Mouse (Mus musculus) ovary, postnatal 10 days (tissue): ENCODE data around the gene Cpn2.
A peak's percentile ranks its signal among the peaks of the same experiment; 100 is the strongest.

Experiments used
- DNase-seq: peaks from one replicate; pipeline ENCODE4 v3.0.0; 2022; ENCODE audit warnings: low spot score

Cpn2 gene

DNA sequence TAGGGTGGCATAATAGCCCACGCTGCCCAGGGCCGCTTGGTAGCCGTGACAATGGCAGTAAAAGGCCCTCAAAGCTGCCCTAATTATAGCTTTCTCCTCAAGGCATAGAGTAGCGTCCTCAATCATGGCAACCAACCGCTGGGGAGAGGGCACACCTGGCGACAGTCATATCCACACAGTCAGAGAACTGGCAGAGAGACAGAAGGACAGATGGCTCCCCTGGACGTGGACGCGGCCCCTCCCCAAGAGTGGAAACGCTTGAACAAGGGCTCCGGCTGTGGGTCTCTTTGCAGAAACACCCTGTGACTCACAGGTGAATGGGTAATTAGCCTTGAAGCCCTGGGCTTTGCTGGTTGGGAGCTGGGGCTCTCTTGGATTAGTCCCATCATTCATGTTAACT, 11.1 kb upstream of the Cpn2 start:
- DNase-seq = no peak

DNA sequence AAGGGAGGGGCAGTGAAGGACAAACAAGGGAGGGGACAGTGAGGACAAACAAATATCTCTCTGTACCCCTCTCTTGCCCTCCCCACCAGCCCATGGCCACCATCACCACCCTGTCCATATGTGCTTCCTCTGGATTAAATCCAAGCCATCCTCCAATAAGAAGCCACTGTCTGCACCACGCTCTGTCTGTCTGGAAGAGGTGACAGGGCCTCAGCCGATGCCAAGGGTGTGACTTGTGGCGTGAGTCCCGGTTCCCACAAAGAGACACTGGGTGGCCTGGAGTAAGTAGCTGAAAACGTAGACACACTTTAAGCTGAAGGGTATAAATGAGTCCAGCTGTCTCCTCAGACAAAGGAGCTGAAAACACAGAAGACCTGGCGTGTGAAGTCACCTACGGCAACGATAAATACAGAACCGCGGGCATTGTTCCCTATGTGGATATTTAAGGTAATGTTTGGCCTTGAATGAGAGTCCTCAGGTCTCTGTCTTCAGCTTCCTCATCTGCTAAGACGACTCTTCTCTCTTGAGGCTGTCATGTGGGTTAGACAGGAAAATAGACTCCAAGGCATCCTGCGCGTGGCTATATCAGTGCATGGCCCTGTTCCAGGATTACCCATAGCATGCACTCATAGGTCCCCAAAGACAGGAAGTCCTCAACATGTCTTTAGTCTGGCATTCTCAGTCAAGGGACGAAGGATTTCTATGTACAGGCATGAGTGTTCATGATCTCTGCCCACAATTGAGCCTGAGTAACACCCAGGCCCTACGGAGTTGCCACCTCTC, 8.4 kb upstream of the Cpn2 start:
- no peak for DNase-seq

DNA sequence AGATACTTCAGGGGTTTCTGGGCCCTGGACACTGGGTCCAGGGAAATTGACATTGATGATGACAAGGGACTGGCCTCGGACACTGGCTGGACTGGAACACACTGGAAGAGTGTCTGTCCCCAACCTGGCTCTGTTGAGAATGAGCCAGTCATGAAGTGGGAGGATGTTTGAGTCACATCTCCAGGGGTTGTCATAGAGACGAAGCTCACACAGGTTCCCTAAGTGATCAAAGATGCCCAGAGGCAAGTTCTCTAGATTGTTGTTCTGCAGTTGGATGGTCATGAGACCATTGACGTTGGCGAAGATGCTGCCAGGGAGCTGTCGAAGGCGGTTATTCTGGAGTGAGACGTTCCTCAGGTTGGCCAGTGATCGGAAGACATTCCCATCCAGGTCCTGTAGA, 5.8 kb upstream of the Cpn2 start:
- DNase-seq = no peak

DNA sequence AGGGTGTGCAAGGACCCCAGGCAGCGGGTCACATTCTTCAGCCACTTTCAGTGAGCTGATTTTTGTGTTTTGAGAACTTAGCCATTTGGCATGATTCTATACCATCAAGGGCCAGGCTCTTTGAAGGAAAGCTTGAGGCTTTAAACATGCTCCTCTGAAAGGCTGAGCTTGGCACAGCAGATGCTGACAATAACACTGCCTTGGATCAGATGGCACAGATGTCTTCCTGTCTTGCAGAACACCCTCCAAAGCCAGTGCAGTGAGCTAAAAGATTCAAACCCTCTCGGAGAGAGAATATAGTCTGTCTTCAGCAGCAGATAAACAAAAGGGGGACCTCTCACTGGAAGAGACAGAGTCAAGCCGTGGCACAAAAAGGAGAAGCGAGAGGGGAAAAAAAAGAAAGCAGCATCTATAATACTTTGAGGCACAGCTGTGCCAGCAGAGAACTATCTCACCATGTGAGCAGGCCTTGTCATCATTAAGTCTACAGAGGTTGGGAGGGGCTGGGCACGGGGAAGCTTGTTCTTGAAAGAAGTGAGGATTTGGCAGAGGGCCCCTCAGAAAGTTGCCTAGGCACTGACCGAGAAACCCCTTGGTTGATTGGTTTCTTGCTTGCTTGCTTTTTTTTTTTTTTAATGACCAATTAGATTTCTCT, 4.8 kb upstream of the Cpn2 start:
- no peak for DNase-seq

DNA sequence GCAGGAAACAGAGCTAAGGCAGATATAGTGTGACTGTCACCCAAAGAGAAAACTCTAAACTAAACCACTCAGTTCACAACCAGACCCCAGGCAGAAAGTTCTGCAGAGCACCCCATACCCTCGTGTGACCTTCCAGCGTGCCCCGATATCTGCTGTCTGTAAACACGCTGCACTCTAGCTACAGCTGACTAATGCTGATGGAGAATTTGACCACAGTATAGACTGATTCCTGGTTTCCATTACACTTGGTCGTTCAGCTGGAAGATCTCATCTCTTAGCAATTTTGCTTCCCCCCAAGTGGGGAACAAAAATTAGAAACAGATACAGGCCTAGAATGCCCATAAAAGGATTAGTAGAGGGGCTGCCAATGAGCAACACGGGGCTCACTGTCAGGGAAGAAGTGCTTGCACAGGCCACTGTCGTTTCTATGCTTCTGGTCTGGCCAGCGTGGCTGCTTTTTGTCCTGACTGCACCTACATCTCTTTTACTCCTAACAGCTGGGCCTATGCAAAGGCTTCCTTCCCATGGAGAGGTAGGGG, 4.0 kb upstream of the Cpn2 start:
- DNase-seq = no peak

DNA sequence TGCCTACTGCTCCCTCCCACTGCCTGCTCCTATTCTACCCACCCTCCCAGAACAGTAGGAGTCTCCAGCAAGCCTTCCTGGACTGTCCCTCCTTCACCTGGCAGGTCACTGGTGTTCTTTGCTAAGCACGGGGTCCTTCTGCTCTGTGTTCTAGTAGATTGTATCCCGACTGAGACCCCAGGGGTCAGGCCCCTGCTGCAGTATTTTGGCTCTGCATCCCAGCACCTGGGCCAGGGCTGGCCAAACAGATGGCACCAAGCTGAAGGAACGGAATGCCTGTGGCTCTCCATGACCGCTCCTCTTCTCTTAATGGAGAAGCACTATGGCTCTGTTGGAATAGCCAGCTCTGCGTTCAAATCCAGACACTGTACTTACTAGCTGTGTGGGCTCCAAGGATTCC, 738 bp downstream of the Cpn2 start:
- DNase-seq = no peak

DNA sequence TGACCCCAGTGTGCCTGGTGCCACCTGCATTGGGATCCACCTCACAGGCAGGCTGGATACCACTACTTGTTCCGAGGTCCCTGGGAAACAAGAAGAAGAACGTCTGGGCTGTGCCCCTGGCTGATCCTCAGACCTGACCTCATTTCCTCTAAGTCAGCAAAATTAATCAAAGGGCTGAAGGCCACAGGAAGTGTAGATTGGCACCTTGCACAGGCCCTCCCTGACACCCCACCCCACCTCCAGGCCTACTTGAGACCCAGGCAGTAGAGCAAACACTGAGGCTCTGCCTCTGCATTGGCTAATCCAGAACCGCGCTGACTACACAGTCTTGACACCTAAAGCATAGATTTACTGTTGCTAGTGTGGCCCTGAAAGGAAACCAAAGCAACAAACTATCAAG, 1.7 kb downstream of the Cpn2 start:
- no peak for DNase-seq

DNA sequence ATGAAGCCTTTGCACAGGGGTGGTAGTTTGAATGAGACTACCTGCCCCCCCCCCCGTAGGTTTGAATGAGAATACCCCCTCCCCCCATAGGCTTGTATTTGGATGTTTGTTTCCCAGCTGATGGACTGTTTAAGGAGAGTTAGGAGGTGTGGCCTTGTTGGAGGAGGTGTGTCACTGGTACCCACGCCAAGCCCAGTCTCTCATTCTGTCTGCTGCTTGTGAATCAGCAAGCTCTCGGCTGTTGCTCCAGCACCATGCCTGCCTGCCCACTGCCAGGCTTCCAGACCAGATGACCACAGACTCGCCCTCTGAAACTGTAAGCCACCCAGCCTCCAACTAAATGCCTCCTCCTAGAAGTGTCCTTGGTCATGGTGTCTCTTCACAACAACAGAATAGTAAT, 4.1 kb downstream of the Cpn2 start:
- no peak for DNase-seq

DNA sequence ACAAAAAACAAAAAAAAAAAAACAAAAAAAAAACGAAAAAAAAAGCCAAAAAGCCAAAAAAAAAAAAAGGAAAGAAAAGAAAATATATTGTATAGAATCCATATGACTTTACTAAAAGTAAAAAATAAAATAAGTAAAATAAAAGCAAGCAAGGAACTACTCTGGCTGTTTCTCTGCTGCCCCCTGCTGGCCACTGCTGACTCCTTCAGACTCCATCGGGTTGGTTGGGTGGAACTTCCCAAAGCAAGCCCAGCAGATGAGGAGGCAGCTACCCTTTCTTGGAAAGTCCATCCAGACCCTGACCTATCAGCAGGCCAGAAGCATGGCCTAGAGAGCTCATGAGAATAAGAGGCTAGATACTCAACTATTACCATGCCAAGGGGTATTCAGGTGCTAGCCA, 4.6 kb downstream of the Cpn2 start:
- no peak for DNase-seq

DNA sequence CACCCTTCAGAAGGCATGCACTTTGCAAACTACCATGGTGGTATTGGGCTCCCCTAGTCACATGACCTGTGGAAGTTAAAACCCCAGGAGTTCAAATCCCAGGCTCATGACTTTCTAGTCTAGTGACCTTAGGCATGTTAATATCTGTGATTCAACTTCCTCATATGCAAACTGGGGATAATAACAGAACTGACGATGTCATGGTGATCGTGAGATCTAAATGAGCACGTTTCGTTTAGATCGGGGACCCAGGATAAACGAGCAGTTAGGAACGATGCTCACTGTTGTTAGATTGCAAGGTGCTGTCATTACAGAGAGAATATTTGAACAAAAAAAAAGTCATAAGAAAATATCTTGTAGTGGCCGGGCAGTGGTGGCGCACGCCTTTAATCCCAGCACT, 5.1 kb downstream of the Cpn2 start:
- DNase-seq = no peak

DNA sequence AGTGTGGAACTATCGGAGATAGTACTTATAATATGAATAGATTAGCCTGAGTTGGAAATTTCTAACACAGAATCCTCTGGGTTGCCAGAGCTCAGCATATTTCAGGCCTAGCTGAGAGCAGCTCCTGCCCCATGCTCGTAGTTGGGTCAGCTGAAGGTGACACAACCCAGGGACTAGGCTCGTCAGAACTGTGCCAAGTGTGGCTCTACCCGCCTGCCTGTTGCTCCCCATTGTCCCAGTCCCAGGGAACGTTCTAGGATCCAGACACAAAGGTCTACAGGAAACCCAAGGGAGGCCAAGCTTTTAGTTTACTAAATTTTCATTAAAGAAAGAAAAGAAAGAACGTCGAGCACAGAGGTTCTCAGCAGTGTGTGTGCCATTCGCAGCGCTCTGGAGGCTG, 6.0 kb downstream of the Cpn2 start:
- no peak for DNase-seq

DNA sequence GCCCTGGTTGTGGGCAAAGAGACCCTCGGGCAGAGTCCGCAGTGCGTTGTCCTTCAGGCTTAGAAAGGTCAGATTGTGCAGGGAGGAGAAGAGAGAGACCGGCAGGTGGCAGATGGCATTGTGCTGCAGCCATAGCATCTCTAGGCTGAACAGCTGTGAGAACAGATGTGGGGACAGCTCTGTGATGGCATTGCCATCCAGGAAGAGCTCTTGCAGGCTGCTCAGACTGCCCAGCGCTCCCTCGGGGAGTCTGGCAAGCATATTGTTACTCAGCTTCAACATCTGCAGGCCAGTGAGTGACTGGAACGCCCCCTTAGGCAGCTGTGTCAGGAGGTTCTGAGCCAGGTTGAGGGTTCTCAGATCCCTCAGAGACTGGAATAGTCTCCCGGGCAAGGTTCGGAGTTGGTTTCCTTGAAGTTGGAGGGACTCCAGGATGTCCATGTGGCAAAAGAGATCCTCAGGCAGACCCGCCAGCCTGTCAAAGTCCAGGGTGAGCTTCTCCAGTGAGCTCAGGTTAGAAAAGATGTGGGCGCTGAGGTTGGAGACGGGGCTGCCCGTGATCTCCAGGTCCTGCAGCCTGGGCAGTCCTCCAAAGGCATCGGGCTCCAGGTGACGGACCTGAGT, 7.2 kb downstream of the Cpn2 start:
- DNase-seq = no peak

DNA sequence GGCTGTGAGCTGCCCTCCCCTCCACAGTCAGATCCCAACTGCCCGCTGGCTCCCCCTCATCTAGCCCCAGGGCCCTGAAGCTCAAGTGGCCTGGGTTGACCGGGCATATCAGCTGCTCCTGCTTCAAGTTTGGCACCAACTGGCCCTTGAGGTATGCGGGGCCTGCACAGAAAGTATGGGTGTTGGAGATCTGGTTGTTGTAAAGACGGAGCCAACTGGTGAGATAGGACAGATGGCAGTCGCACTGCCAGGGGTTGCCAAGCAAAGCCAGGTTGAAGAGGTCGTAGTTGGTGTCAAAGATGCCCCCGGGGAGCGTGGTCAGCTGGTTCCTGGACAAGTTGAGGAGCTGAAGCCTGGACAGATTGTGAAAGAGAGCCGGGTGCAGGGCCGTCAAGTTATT, 7.9 kb downstream of the Cpn2 start:
- no peak for DNase-seq

DNA sequence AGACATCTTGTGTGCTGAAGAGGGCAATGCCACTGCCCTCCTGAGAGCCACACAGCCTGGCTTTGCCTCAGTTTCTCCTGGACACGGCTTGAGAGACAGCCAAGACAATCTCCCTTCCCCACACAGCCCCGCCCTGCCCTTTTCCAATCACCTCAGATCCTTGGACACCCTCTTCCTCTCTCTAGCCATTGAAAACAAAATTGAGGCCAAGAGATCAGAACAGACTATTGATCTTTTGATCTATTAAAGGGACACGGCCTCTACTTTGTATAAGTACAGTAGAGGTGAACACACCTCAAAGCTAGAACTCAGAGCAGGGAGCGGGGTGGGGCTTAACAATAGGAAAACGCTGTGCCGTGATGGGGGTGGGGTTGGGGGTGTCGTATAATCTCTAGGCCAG, 8.9 kb downstream of the Cpn2 start:
- DNase-seq = no peak

DNA sequence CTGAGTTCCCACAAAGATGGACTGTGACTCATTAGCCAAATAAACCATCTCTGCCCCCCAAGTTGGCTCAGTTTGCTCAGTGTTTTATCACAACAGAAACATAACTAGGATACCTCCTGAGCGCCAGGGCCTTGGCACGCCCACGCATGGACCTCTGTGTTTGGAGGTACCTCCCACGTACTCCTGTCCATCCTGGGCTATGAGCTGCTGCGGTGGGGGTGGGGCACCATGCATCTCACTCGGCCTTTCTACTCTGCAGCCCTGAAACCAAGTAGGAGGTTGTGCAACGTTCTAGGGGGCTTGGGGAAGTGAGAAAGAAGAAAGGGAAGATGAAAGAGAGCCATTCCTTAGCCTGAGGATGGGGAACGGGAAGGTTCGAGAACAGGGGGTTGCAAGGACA, 9.6 kb downstream of the Cpn2 start:
- DNase-seq = no peak

DNA sequence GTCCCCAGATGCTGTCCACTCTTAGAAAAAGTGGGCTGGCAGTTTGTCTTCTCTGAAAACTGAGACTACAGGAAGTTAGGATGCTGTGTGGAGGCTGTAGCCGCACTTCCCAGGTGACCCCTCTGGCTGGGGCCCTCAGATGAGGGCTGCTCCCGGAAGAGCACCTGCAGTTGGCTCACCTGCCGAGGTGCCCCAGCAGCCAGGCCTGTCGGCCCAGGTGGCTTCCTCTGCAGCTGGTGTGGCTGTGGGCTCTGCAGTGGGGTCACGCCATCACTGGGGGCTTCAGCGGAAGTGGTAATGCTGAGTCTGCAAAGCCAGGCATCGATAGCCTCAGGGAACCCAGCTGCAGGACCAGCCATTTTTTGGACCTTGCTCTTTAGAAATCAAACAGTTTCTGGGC, 12.2 kb downstream of the Cpn2 start:
- DNase-seq = no peak

DNA sequence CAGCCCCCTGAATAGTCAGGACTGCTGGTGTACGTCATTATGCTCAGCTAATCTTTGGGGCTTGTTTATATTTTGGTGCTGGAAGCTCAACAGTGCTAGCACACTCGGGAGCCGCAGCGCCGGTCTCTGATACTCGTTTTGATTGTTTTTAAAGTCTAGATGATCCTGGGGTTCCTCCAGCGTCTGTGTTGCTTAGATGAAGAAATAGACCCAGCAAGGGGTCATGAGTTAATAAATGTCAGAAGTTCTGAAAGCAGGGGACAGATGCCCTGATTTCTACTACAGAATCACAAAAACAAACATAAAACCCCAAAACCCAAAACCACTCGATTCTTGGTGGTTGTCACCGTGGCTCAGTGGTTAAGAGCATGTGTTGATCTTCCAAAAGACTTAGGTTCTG, 13.4 kb downstream of the Cpn2 start:
- DNase-seq = no peak

DNA sequence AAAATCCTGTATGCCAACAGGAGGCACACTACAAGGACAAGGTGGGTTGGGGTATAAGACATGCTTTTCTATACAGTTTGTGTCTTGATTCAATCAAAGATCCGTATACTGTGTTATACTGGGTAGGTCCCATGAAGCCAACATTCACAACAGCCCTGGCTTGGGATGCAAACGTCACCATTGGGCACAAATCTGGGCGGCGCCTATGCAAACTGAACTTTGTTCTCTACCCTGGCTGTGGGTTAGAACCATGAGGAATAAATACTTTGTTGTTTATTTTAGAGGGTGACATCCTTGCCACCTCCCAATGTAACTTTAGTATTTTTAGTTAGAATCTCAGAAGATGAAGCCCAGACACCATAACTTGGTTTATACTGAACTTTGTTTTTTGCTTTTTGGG, 13.9 kb downstream of the Cpn2 start:
- DNase-seq = no peak

DNA sequence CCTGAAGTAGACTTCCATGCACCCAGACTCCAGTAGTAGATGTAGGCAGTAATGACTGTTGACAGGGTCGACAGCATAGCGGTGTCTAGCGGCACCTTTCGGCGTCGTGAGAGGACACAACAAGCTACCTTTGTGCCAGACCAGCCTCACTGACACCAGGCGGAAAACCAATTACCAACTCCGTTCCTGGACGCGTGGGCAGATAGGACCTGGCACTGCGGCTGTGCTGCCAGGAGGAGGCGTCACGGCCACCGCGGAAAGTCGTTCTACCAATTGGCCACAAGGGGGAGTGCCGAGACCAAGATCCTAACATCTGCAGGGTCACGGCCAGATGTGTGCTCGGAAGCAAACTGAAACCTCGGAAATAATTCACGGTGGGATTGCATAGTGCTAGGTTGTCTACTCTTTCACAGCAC, 15.3 kb downstream of the Cpn2 start:
- DNase-seq = peak; percentile 70

DNA sequence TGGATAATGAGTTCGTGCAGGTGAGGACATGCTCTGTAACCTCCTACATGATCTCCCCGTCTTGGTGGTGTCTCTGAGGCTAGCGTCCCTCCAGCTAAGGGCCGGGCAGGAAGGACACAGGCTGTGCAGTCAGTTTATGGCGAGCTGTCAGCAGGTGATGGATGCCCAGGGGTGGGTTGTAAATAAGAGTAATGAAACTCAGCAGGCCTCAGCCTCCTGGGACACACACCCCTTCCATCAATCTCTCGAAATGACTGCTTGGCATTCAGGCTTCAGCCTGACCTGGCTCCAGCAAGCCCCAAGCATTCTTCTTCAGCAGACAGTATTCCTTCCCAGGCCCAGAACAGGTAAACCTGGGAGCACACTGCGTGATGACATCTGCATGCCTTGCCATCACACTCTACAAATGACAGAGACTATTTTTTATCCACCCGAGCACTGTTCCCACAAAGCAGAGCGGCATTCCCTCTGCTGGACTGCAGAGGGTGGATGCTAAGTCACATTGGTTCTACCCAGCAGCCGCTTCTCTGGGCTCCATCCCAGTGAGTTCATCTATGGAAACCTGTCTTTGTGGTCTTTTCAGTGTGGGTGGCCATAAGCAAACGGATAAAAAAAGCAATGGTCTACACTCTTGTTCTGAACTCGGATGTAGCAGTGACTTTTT, 23.1 kb downstream of the Cpn2 start:
- DNase-seq = no peak

DNA sequence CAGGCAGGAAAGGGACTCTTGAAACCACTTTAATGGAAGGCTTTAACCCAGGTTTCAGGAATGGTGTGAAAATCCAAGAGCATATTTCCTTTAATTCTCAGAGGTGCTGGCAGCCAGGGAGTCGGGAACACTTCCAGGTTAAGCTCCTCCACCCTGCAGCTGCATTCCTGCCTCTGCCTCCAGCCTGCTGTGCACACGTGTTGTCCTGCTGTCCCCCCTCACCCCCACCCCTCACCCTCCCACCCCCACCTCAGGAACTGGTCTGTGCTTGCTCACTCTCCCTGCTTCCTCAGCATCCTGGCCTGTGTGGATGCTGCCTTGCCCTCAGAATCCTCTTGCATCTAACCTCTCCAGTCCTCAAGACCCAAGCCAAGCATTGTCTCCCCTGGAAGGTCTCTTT, 25.7 kb downstream of the Cpn2 start:
- DNase-seq = no peak

DNA sequence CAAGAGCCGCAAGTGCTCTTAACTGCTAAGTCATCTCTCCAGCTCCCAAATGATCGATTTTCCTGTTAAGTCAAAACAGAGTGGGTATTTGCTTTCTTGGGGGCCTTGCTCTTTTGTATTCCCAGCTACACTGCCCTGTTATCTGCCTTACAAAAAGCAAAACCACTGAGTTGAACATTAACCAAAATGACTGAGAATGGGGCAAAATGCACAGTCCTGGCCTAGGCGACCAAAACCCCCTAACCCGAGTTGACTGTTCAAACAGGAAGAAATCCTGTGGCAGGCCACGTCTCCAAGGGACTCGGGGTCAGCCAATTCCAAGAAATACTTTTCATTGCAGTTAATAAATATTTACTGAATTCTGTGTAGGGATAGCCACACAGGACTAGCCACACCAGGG, 28.5 kb downstream of the Cpn2 start:
- DNase-seq = no peak
